Comparison of ENCODE assay signal across 16 mouse cellular contexts in genomic region chr17:87225384-87225783, GRCm38 (mm10).
"Had no signal": no experiment of that assay in that cellular context is flagged by ENCODE, and none has a peak within 500 bp of the region (broad histone marks: within the 10 kb centered on the region; RNA-seq: fewer than 3 reads in every experiment).

No protein-coding gene starts in this region.

- DNase-seq: lung, adult 18-20 months; retina, postnatal 1 day; right cerebral cortex, adult 18-20 months; right cerebral cortex, postnatal 25 days; right cerebral cortex, postnatal 4 days; spleen, adult 18-20 months; thymus, adult 18-20 months; thymus, postnatal 14 days; thymus, postnatal 36 days had no signal

- H3K9ac ChIP-seq: lung, embryonic 14.5 days; midbrain, embryonic 13.5 days; midbrain, embryonic 15.5 days; neural tube, embryonic 13.5 days; neural tube, embryonic 15.5 days had no signal

- H3K36me3 ChIP-seq: midbrain, embryonic 10.5 days; midbrain, embryonic 13.5 days; midbrain, embryonic 15.5 days; neural tube, embryonic 13.5 days; neural tube, embryonic 15.5 days had no signal

- ATAC-seq: midbrain, embryonic 13.5 days; midbrain, embryonic 15.5 days had no signal

- H3K9me3 ChIP-seq: midbrain, embryonic 10.5 days; midbrain, embryonic 13.5 days; midbrain, embryonic 15.5 days; neural tube, embryonic 13.5 days; neural tube, embryonic 15.5 days had no signal

- H3K27me3 ChIP-seq: midbrain, embryonic 13.5 days; midbrain, embryonic 15.5 days; neural tube, embryonic 13.5 days; neural tube, embryonic 15.5 days had no signal

- H3K27ac ChIP-seq: midbrain, embryonic 13.5 days; midbrain, embryonic 15.5 days; neural tube, embryonic 13.5 days; neural tube, embryonic 15.5 days had no signal

- H3K4me1 ChIP-seq: midbrain, embryonic 10.5 days; midbrain, embryonic 13.5 days; neural tube, embryonic 13.5 days; neural tube, embryonic 15.5 days had no signal

- H3K4me3 ChIP-seq: midbrain, embryonic 10.5 days; midbrain, embryonic 13.5 days; midbrain, embryonic 15.5 days; myocyte; neural tube, embryonic 13.5 days; neural tube, embryonic 15.5 days had no signal

- H3K4me2 ChIP-seq: lung, embryonic 14.5 days; midbrain, embryonic 13.5 days; midbrain, embryonic 15.5 days; neural tube, embryonic 13.5 days; neural tube, embryonic 15.5 days had no signal
